In the genomic region with DNA sequence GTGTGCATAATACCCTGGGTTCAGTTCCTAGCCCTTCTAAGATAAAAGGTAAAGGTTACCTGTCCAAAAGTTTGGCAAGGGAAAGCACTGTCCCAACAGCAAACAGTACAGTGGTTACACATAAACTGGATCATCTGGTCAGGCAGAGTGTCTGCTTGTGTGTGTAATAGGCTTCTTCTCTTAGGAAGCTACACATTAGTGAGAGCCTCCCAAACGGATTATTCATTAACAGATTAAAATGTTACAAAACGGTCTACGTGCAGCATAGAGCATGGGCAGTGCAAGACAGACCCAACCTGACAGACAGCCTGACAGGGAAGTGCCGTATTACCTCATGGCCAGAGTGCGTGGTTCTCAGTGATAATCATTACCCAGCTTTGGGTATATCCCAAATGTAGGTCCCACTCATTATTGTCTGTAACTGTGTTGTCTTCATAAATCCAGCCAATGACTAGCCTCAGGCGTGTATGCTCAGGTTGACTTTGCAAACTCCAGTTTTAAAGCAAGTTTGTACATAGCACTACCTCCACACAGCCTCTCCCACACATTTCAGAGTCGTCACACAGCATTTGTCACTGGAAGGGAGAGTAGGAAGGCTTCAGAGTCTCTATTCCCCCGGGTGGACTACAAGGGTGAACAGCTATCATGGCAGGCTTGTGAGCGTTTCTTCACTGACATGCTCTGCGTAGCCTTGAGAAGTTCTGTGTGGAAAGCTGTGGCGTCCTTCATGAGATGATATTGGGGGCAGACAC, we compare ENCODE assay signal across 17 mouse cellular contexts. TPM values are rescaled to one million over a fixed set of nuclear protein-coding genes. Genes with fewer than 3 reads are reported as not detected.
DNase-seq lines count a peak whose midpoint lies in the region; ATAC-seq and TF ChIP-seq lines count a peak whose summit lies in the region.
"Had no signal": no experiment of that assay in that cellular context is flagged by ENCODE, and none has a peak within 500 bp of the region (broad histone marks: within the 10 kb centered on the region; RNA-seq: fewer than 3 reads in every experiment).

No protein-coding gene starts in this region.

- H3K9ac ChIP-seq in intestine, embryonic 16.5 days (ENCODE audit: low read depth, low read length), result no peak overlapping the region
- no peak overlapping the region for H3K9ac ChIP-seq in kidney, embryonic 16.5 days (replicated peaks; ENCODE audit: low read length)
- no peak overlapping the region for H3K9ac ChIP-seq in liver, embryonic 14.5 days (replicated peaks)
- no peak overlapping the region for H3K9ac ChIP-seq in forebrain, postnatal 0 days
- H3K9ac ChIP-seq: forebrain, embryonic 13.5 days; hindbrain, embryonic 13.5 days; neural tube, embryonic 13.5 days had no signal

- H3K36me3 ChIP-seq in intestine, embryonic 16.5 days (ENCODE audit: control insufficient read depth, insufficient read depth, low read length), result peaks cover 25% of the 10 kb centered on the region
- H3K36me3 ChIP-seq in kidney, embryonic 16.5 days (ENCODE audit: insufficient read depth, low read length), result peaks cover 46% of the 10 kb centered on the region
- peaks cover 18% of the 10 kb centered on the region for H3K36me3 ChIP-seq in liver, embryonic 14.5 days (replicated peaks; ENCODE audit: control insufficient read depth, insufficient read depth, low read depth)
- peaks cover 59% of the 10 kb centered on the region for H3K36me3 ChIP-seq in forebrain, postnatal 0 days (ENCODE audit: insufficient read depth)

- no peak overlapping the region for H3K4me3 ChIP-seq in intestine, embryonic 16.5 days (ENCODE audit: low read length)
- no peak overlapping the region for H3K4me3 ChIP-seq in kidney, embryonic 16.5 days (ENCODE audit: low read length)
- H3K4me3 ChIP-seq in liver, embryonic 14.5 days (ENCODE audit: insufficient read depth in 1 of 2, low read depth in 2 of 2, low read length in 2 of 2), result no peak overlapping the region
- no peak overlapping the region for H3K4me3 ChIP-seq in forebrain, postnatal 0 days (ENCODE audit: low read depth, low read length)
- H3K4me3 ChIP-seq: forebrain, embryonic 13.5 days; hindbrain, embryonic 13.5 days; neural tube, embryonic 13.5 days had no signal

- 77% methylated on average over 11 of the region's 11 CpGs for WGBS in intestine, embryonic 16.5 days
- 75% methylated on average over 11 of the region's 11 CpGs for WGBS in kidney, embryonic 16.5 days
- WGBS in liver, embryonic 14.5 days (ENCODE audit: insufficient replicate concordance), result 78% methylated on average over 11 of the region's 11 CpGs
- 92% methylated on average over 11 of the region's 11 CpGs for WGBS in forebrain, postnatal 0 days

- peak; percentile 49 for DNase-seq in Patski (ENCODE audit: low read depth, low spot score)
- peak; percentile 22 to 31 (median 28) for DNase-seq in liver, embryonic 14.5 days (ENCODE audit: low read depth in 3 of 3, low spot score in 3 of 3)
- DNase-seq in right cerebral cortex, postnatal 36 days (ENCODE audit: low spot score in 2 of 2), result no peak
- DNase-seq in cerebellum, postnatal 10 days, result no peak
- DNase-seq in forebrain, postnatal 0 days, result no peak
- DNase-seq: cerebellum, adult 11-12 months; heart, postnatal 10 days; layer of hippocampus, postnatal 36 days; lung, postnatal 14 days; retina, postnatal 1 day had no signal

- no peaks in the 10 kb centered on the region for H3K9me3 ChIP-seq in intestine, embryonic 16.5 days (ENCODE audit: control insufficient read depth, low read length)
- H3K9me3 ChIP-seq in kidney, embryonic 16.5 days (ENCODE audit: low read length), result no peaks in the 10 kb centered on the region
- no peaks in the 10 kb centered on the region for H3K9me3 ChIP-seq in liver, embryonic 14.5 days (ENCODE audit: control insufficient read depth, low read length)
- no peaks in the 10 kb centered on the region for H3K9me3 ChIP-seq in forebrain, postnatal 0 days (ENCODE audit: low read length)
- H3K9me3 ChIP-seq: forebrain, embryonic 13.5 days; hindbrain, embryonic 13.5 days; neural tube, embryonic 13.5 days had no signal

- CTCF ChIA-PET in Patski (lab: Charles Lee), result interaction anchor here (1.3 kb wide), 1 partner anchor 8 kb away, joined by 3 read pairs; no protein-coding TSS in a partner anchor

- in situ Hi-C loops in Patski (cut with MboI; ENCODE audit: low pct_unique_long_range_greater_than_20kb), result loop anchor here (25.0 kb wide), 1 partner anchor 666 kb away; a partner anchor contains a TSS

- POLR2A ChIA-PET in Patski (lab: Charles Lee), result interaction anchor here (1.8 kb wide), 1 partner anchor 10 kb away, joined by 5 read pairs; no protein-coding TSS in a partner anchor

- peak overlapping the region; percentile 64 for H3K27ac ChIP-seq in intestine, embryonic 16.5 days (ENCODE audit: low read length)
- peak overlapping the region; percentile 35 for H3K27ac ChIP-seq in kidney, embryonic 16.5 days (ENCODE audit: low read length)
- peak overlapping the region; percentile 41; the same call in 1 of the 2 replicates for H3K27ac ChIP-seq in liver, embryonic 14.5 days
- H3K27ac ChIP-seq in forebrain, postnatal 0 days (ENCODE audit: low read depth, low read length), result no peak overlapping the region
- H3K27ac ChIP-seq: forebrain, embryonic 13.5 days; hindbrain, embryonic 13.5 days; neural tube, embryonic 13.5 days had no signal

- TF ChIP-seq CTCF in Patski (IDR thresholded peaks at IDR 0.05), result no peak
- no peak for TF ChIP-seq CTCF in liver, embryonic 14.5 days (IDR thresholded peaks at IDR 0.05; ENCODE audit: low read depth)
- no peak for TF ChIP-seq CTCF in forebrain, postnatal 0 days (IDR thresholded peaks at IDR 0.05; ENCODE audit: low read depth)

- H3K4me2 ChIP-seq in intestine, embryonic 16.5 days (ENCODE audit: low read depth, low read length), result no peak overlapping the region
- no peak overlapping the region for H3K4me2 ChIP-seq in kidney, embryonic 16.5 days (replicated peaks; ENCODE audit: low read depth, low read length)
- H3K4me2 ChIP-seq in liver, embryonic 14.5 days (ENCODE audit: low read depth), result no peak overlapping the region
- no peak overlapping the region for H3K4me2 ChIP-seq in forebrain, postnatal 0 days (ENCODE audit: low read depth)
- H3K4me2 ChIP-seq: forebrain, embryonic 13.5 days; hindbrain, embryonic 13.5 days; neural tube, embryonic 13.5 days had no signal

- ATAC-seq in Patski, result peak; percentile 84
- ATAC-seq in intestine, embryonic 16.5 days, result peak; percentile 94
- peak; percentile 93 for ATAC-seq in kidney, embryonic 16.5 days (ENCODE audit: low FRiP score, low TSS enrichment)
- ATAC-seq in liver, embryonic 14.5 days (ENCODE audit: insufficient read depth), result peak; percentile 85
- ATAC-seq in forebrain, postnatal 0 days, result no peak
- no peak for ATAC-seq in granulocyte monocyte progenitor cell, adult 5-6 weeks (replicated peaks; ENCODE audit: poor library complexity, severe bottlenecking)
- ATAC-seq: forebrain, embryonic 13.5 days had no signal

- peaks cover 14% of the 10 kb centered on the region for H3K4me1 ChIP-seq in intestine, embryonic 16.5 days (ENCODE audit: control insufficient read depth, insufficient read depth, low read length)
- H3K4me1 ChIP-seq in kidney, embryonic 16.5 days (ENCODE audit: insufficient read depth, low read length), result no peaks in the 10 kb centered on the region
- peaks cover 0 to 21% of the 10 kb centered on the region in 2 experiments; a peak in 2 of 4 replicates for H3K4me1 ChIP-seq in liver, embryonic 14.5 days (replicated peaks; ENCODE audit: control insufficient read depth in 2 of 2, insufficient read depth in 2 of 2, low read length in 1 of 2)
- H3K4me1 ChIP-seq in forebrain, postnatal 0 days (ENCODE audit: insufficient read depth), result no peaks in the 10 kb centered on the region; the same call in 1 of the 2 replicates
- H3K4me1 ChIP-seq: forebrain, embryonic 13.5 days; hindbrain, embryonic 13.5 days; neural tube, embryonic 13.5 days had no signal

- TF ChIP-seq EP300 in liver, embryonic 14.5 days (IDR thresholded peaks at IDR 0.05; ENCODE audit: low read depth), result no peak

- H3K27me3 ChIP-seq in Patski, result no peaks in the 10 kb centered on the region
- no peaks in the 10 kb centered on the region for H3K27me3 ChIP-seq in intestine, embryonic 16.5 days (replicated peaks; ENCODE audit: control insufficient read depth, insufficient read depth, low read length)
- H3K27me3 ChIP-seq in kidney, embryonic 16.5 days (ENCODE audit: insufficient read depth, low read length), result no peaks in the 10 kb centered on the region
- H3K27me3 ChIP-seq in liver, embryonic 14.5 days (ENCODE audit: control insufficient read depth, insufficient read depth, low read length), result no peaks in the 10 kb centered on the region
- no peaks in the 10 kb centered on the region for H3K27me3 ChIP-seq in forebrain, postnatal 0 days (ENCODE audit: insufficient read depth, low read length)
- H3K27me3 ChIP-seq: forebrain, embryonic 13.5 days; hindbrain, embryonic 13.5 days; neural tube, embryonic 13.5 days had no signal

RNA-seq across cellular contexts. Expression of a gene that starts 12.5 kb away (rescaled TPM):
- polyA plus RNA-seq in Patski (2021), result 0.17 TPM
- 0.77 and 0.92 TPM in 2 replicates for polyA plus RNA-seq in intestine, embryonic 16.5 days (2015; fragmentation: Nextera tagmentation; extraction: Ambion mirVana)
- 0.79 and 1.0 TPM in 2 replicates for polyA plus RNA-seq in kidney, embryonic 16.5 days (2015; fragmentation: Nextera tagmentation; extraction: Ambion mirVana)
- polyA plus RNA-seq in liver, embryonic 14.5 days (2012; rRNA removed), result 1.0 and 1.3 TPM in 2 replicates
- polyA plus RNA-seq in liver, embryonic 14.5 days (2014; fragmentation: Nextera tagmentation; extraction: Ambion mirVana), result 1.3 and 1.8 TPM in 2 replicates
- 0.71 and 0.92 TPM in 2 replicates for total RNA-seq in forebrain, postnatal 0 days (2014; rRNA removed)
- polyA plus RNA-seq in forebrain, postnatal 0 days (2015; fragmentation: Nextera tagmentation; extraction: Ambion mirVana), result 0.54 and 1.1 TPM in 2 replicates
- 4.0 and 13.5 TPM in 2 replicates for total RNA-seq in granulocyte monocyte progenitor cell, adult 5-6 weeks (2014; fragmentation: Nextera tagmentation)
- total RNA-seq in granulocyte monocyte progenitor cell, adult 5-6 weeks (2017), result 5.2 and 7.2 TPM in 2 replicates

RNA-seq across cellular contexts. Expression of a gene that starts 12.6 kb away (rescaled TPM):
- 1.9 TPM for polyA plus RNA-seq in Patski (2021)
- polyA plus RNA-seq in intestine, embryonic 16.5 days (2015; fragmentation: Nextera tagmentation; extraction: Ambion mirVana), result 2.1 TPM in 2 replicates
- 2.5 and 2.7 TPM in 2 replicates for polyA plus RNA-seq in kidney, embryonic 16.5 days (2015; fragmentation: Nextera tagmentation; extraction: Ambion mirVana)
- polyA plus RNA-seq in liver, embryonic 14.5 days (2012; rRNA removed), result 2.4 TPM in 2 replicates
- 1.2 and 1.5 TPM in 2 replicates for polyA plus RNA-seq in liver, embryonic 14.5 days (2014; fragmentation: Nextera tagmentation; extraction: Ambion mirVana)
- 0.86 and 1.5 TPM in 2 replicates for total RNA-seq in forebrain, postnatal 0 days (2014; rRNA removed)
- polyA plus RNA-seq in forebrain, postnatal 0 days (2015; fragmentation: Nextera tagmentation; extraction: Ambion mirVana), result 0.21 TPM in 2 replicates
- total RNA-seq in granulocyte monocyte progenitor cell, adult 5-6 weeks (2014; fragmentation: Nextera tagmentation), result 95.5 and 110 TPM in 2 replicates
- total RNA-seq in granulocyte monocyte progenitor cell, adult 5-6 weeks (2017), result 95.6 and 95.7 TPM in 2 replicates
- polyA plus RNA-seq: limb, embryonic 11.5 days had no signal

RNA-seq across cellular contexts. Expression of a gene that starts 18.0 kb away (rescaled TPM):
- polyA plus RNA-seq in Patski (2021), result 63.4 TPM
- 52.3 and 56.1 TPM in 2 replicates for polyA plus RNA-seq in intestine, embryonic 16.5 days (2015; fragmentation: Nextera tagmentation; extraction: Ambion mirVana)
- polyA plus RNA-seq in kidney, embryonic 16.5 days (2015; fragmentation: Nextera tagmentation; extraction: Ambion mirVana), result 75.5 and 83.8 TPM in 2 replicates
- 6.5 and 11.3 TPM in 2 replicates for polyA plus RNA-seq in liver, embryonic 14.5 days (2012; rRNA removed)
- 17.3 and 18.1 TPM in 2 replicates for polyA plus RNA-seq in liver, embryonic 14.5 days (2014; fragmentation: Nextera tagmentation; extraction: Ambion mirVana)
- 58.3 and 68.6 TPM in 2 replicates for total RNA-seq in forebrain, postnatal 0 days (2014; rRNA removed)
- polyA plus RNA-seq in forebrain, postnatal 0 days (2015; fragmentation: Nextera tagmentation; extraction: Ambion mirVana), result 38.6 and 49.2 TPM in 2 replicates
- 28.3 and 35.6 TPM in 2 replicates for total RNA-seq in granulocyte monocyte progenitor cell, adult 5-6 weeks (2014; fragmentation: Nextera tagmentation)
- 25.5 and 31.8 TPM in 2 replicates for total RNA-seq in granulocyte monocyte progenitor cell, adult 5-6 weeks (2017)

RNA-seq across cellular contexts. Expression of a gene that starts 28.1 kb away (rescaled TPM):
- 190 TPM for polyA plus RNA-seq in Patski (2021)
- polyA plus RNA-seq in intestine, embryonic 16.5 days (2015; fragmentation: Nextera tagmentation; extraction: Ambion mirVana), result 239 and 255 TPM in 2 replicates
- polyA plus RNA-seq in kidney, embryonic 16.5 days (2015; fragmentation: Nextera tagmentation; extraction: Ambion mirVana), result 260 and 268 TPM in 2 replicates
- 24.8 and 49.7 TPM in 2 replicates for polyA plus RNA-seq in liver, embryonic 14.5 days (2012; rRNA removed)
- 109 and 112 TPM in 2 replicates for polyA plus RNA-seq in liver, embryonic 14.5 days (2014; fragmentation: Nextera tagmentation; extraction: Ambion mirVana)
- total RNA-seq in forebrain, postnatal 0 days (2014; rRNA removed), result 95.6 and 154 TPM in 2 replicates
- 446 and 494 TPM in 2 replicates for polyA plus RNA-seq in forebrain, postnatal 0 days (2015; fragmentation: Nextera tagmentation; extraction: Ambion mirVana)
- 98.9 and 114 TPM in 2 replicates for total RNA-seq in granulocyte monocyte progenitor cell, adult 5-6 weeks (2014; fragmentation: Nextera tagmentation)
- 189 and 222 TPM in 2 replicates for total RNA-seq in granulocyte monocyte progenitor cell, adult 5-6 weeks (2017)

Comparison
In these comparisons a context has a peak if more than half of its experiments do, and no peak if none do; other contexts are left out.
1. ATAC-seq: peak in Patski (single experiment), intestine, embryonic 16.5 days (single experiment), kidney, embryonic 16.5 days (single experiment) and liver, embryonic 14.5 days (single experiment); none in forebrain, postnatal 0 days (single experiment) and granulocyte monocyte progenitor cell, adult 5-6 weeks (single experiment).
2. DNase-seq: peak in Patski (single experiment) and liver, embryonic 14.5 days (3 of 3); none in right cerebral cortex, postnatal 36 days (0 of 2), cerebellum, postnatal 10 days (0 of 2) and forebrain, postnatal 0 days (single experiment).